Mouse (Mus musculus) heart, embryonic 11.5 days (tissue): Measurements from ENCODE around the gene Pga5. TPM values are rescaled to one million over a fixed set of nuclear protein-coding genes. Genes with fewer than 3 reads are reported as not detected.

Experiments used
- ATAC-seq: fragments of 200-750 bp; cut with Nextera tagmentation; replicated peaks from 2 replicates; pipeline ENCODE4 v1.8.0; 2017; ENCODE audit warnings: moderate library complexity; ENCODE audit not compliant: insufficient number of reproducible peaks, low FRiP score, low TSS enrichment
- H3K27ac ChIP-seq: fragments of 300-500 bp; sonication (generic); 2 replicates; pipeline ENCODE4 v1.5.1; 2014; ENCODE audit warnings: mild to moderate bottlenecking, low read depth, low read length
- H3K27me3 ChIP-seq: fragments of 300-500 bp; sonication (generic); 2 replicates; pipeline ENCODE4 v1.6.1; 2014; ENCODE audit warnings: mild to moderate bottlenecking, low read length, mixed read lengths; ENCODE audit not compliant: control insufficient read depth, insufficient read depth
- H3K36me3 ChIP-seq: fragments of 300-500 bp; sonication (generic); 2 replicates; pipeline ENCODE4 v1.6.1; 2014; ENCODE audit warnings: mild to moderate bottlenecking, low read length, moderate library complexity, mixed read lengths; ENCODE audit not compliant: control insufficient read depth, insufficient read depth
- H3K4me1 ChIP-seq: fragments of 300-500 bp; sonication (generic); 2 replicates; pipeline ENCODE4 v1.6.1; 2014; ENCODE audit warnings: low read length; ENCODE audit not compliant: control insufficient read depth, insufficient read depth
- H3K4me2 ChIP-seq: fragments of 300-500 bp; sonication (generic); 2 replicates; pipeline ENCODE4 v1.6.1; 2014; ENCODE audit warnings: mild to moderate bottlenecking, moderate library complexity
- H3K4me3 ChIP-seq: fragments of 300-500 bp; sonication (generic); 2 replicates; pipeline ENCODE4 v1.5.1; 2014; ENCODE audit warnings: low read depth, low read length
- H3K9ac ChIP-seq: fragments of 300-500 bp; sonication (generic); 2 replicates; pipeline ENCODE4 v1.6.1; 2014; ENCODE audit warnings: mild to moderate bottlenecking, low read depth, low read length, moderate library complexity
- H3K9me3 ChIP-seq: fragments of 300-500 bp; sonication (generic); replicated peaks from 2 replicates; pipeline ENCODE4 v1.6.1; 2016; ENCODE audit warnings: low read length; ENCODE audit not compliant: control insufficient read depth
- WGBS: fragments of 180-500 bp; shearing (Covaris S2); extraction: QIAGEN DNeasy Blood & Tissue Kit; methylation state at CpG from one replicate; pipeline ENCODE4 v1.1.7; 2014; ENCODE audit not compliant: insufficient replicate concordance; 5-methylcytosine and 5-hydroxymethylcytosine counted together
- polyA plus RNA-seq: library from polyadenylated mRNA; unstranded; fragments of >200 nt; fragmentation: Nextera tagmentation; extraction: Ambion mirVana; gene quantifications from 2 replicates; pipeline ENCODE4 v1.2.1, GENCODE M21; 2014

Gene Pga5
- polyA plus RNA-seq, 1 experiment from 2014 or later, result not detected

DNA sequence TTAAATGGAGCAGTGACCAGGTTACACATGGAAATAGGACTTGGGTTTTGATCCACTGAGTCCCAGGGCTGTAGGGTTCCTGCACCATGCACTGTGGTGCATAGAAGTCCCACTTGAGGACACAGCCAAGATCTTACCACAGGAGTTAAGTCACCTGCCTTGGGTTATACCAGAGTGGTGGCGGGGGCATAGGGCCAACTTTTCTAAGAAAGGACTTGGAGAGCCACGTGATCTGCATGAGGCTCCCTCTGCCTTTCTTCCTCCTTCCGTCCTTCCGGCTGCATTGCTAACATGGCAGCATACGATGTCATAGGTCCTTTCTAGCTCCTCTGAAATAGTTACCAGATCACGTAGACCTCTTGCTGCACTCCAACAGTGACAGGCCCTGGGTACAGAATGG, 37.6 kb upstream of the Pga5 start:
- Histone ChIP-seq H3K27ac (no peak overlapping the region), H3K9me3 (no peaks in the 10 kb centered on the region), H3K4me3 (no peak overlapping the region), H3K27me3 (no peaks in the 10 kb centered on the region), H3K4me1 (peaks cover 15% of the 10 kb centered on the region), H3K4me2 (no peak overlapping the region), H3K36me3 (peaks cover 15% of the 10 kb centered on the region), H3K9ac (no peak overlapping the region)
- 86% methylated on average over 6 of the region's 6 CpGs for WGBS
- ATAC-seq, result no peak

GRCm38 (mm10) chr19:10714682-10715475, 37.0 kb upstream of the Pga5 start:
- WGBS, result 48% methylated on average over 4 of the region's 4 CpGs
- H3K36me3 ChIP-seq, result peaks cover 15% of the 10 kb centered on the region
- H3K9me3 ChIP-seq, result no peaks in the 10 kb centered on the region
- H3K27me3 ChIP-seq, result no peaks in the 10 kb centered on the region
- H3K27ac ChIP-seq, result no peak overlapping the region
- no peak for ATAC-seq
- no peak overlapping the region for H3K9ac ChIP-seq
- H3K4me2 ChIP-seq, result no peak overlapping the region
- H3K4me1 ChIP-seq, result peaks cover 10% of the 10 kb centered on the region
- no peak overlapping the region for H3K4me3 ChIP-seq

- Histone ChIP-seq H3K36me3 (peaks cover 17% of the 10 kb centered on the region), H3K27ac (no peak overlapping the region), H3K9me3 (no peaks in the 10 kb centered on the region), H3K9ac (no peak overlapping the region), H3K27me3 (no peaks in the 10 kb centered on the region), H3K4me1 (peaks cover 13% of the 10 kb centered on the region), H3K4me2 (no peak overlapping the region), H3K4me3 (no peak overlapping the region)
- no peak for ATAC-seq
- WGBS, result 81% methylated on average over 6 of the region's 6 CpGs
These were observed 36.3 kb upstream of the Pga5 start for GRCm38 (mm10) chr19:10714168-10714567.

DNA sequence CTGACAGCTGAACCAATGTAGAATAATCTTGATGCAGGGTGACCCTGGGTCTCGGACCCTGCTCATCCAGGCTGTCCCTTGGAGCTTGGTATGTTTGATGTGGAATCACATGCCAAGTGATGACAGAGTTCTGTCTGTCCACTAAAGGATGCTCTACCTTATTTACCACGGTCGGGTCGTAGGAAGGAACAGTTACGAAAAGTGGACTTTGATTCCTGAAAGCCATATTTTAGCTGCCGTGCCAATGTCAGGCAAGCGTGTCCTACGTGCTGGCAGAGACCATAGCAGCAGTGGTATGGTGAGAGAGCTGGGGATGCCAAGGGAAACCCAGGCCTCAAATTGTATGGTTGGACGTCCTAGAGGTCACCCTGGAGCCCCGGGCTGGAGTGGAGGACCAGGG, 35.7 kb upstream of the Pga5 start:
- no peaks in the 10 kb centered on the region for H3K9me3 ChIP-seq
- no peak overlapping the region for H3K4me3 ChIP-seq
- no peak for ATAC-seq
- H3K36me3 ChIP-seq, result peaks cover 17% of the 10 kb centered on the region
- WGBS, result 87% methylated on average over 10 of the region's 10 CpGs
- H3K4me2 ChIP-seq, result no peak overlapping the region
- peaks cover 17% of the 10 kb centered on the region for H3K4me1 ChIP-seq
- H3K27ac ChIP-seq, result no peak overlapping the region
- no peaks in the 10 kb centered on the region for H3K27me3 ChIP-seq
- no peak overlapping the region for H3K9ac ChIP-seq

DNA sequence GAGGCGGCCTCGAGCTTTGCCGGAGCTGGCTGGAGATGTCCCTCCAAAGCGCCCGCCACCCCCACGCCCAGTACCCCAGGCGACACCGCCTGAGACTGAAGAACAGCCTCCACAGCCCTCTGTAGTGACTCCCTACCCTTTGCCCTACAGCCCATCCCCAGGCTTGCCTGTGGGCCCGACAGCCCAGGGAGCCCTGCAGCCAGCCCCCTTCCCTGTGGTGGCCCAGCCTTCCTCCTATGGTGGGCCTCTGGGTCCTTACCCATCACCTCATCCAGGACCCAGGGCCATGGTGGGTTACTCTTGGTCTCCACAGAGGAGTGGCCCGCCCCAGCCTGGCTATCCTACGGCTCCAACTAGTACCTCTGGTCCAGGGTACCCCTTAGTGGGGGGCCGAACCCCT, 34.8 kb upstream of the Pga5 start:
- WGBS, result 91% methylated on average over 12 of the region's 12 CpGs
- ATAC-seq, result no peak

GRCm38 (mm10) chr19:10712194-10712593, 34.3 kb upstream of the Pga5 start:
- H3K27me3 ChIP-seq, result no peaks in the 10 kb centered on the region
- WGBS, result 87% methylated on average over 7 of the region's 7 CpGs
- H3K4me1 ChIP-seq, result peaks cover 12% of the 10 kb centered on the region
- H3K27ac ChIP-seq, result peak overlapping the region; percentile 5; the same call in 1 of the 2 replicates
- no peak overlapping the region for H3K4me2 ChIP-seq
- H3K4me3 ChIP-seq, result no peak overlapping the region
- no peak for ATAC-seq
- peaks cover 17% of the 10 kb centered on the region for H3K36me3 ChIP-seq
- H3K9me3 ChIP-seq, result no peaks in the 10 kb centered on the region
- H3K9ac ChIP-seq, result no peak overlapping the region

More for the DNA sequence above, 34.8 kb upstream of the Pga5 start:
- Histone ChIP-seq H3K4me2 (no peak overlapping the region), H3K36me3 (peaks cover 17% of the 10 kb centered on the region), H3K4me3 (no peak overlapping the region), H3K27ac (no peak overlapping the region; the same call in 1 of the 2 replicates), H3K9me3 (no peaks in the 10 kb centered on the region), H3K9ac (no peak overlapping the region), H3K27me3 (no peaks in the 10 kb centered on the region), H3K4me1 (peaks cover 12% of the 10 kb centered on the region; the same call in 1 of the 2 replicates)

DNA sequence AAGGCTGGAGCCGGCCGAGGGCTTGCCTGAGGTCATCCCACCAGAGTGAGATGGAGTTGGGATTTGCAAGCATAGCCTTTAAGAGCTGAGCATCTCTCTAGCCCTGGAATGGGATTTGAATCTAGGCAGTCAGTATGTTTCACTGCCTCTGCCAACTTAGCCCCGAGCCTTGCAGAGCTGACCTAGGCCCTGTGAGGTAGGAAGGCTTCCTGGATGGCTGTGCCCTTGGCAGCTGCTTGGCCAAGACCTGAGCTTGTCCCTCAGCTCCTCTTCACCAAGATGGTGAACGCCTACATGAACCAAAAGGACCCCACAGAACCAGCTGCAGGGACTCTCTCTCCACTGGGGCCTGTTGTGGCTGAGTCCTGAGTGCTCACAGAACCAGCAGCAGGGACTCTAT, 32.9 kb upstream of the Pga5 start:
- Histone ChIP-seq H3K4me1 (peaks cover 18% of the 10 kb centered on the region), H3K4me2 (no peak overlapping the region), H3K9me3 (no peaks in the 10 kb centered on the region), H3K27me3 (no peaks in the 10 kb centered on the region), H3K4me3 (no peak overlapping the region), H3K36me3 (peaks cover 17% of the 10 kb centered on the region), H3K9ac (no peak overlapping the region), H3K27ac (no peak overlapping the region)
- no peak for ATAC-seq
- 88% methylated on average over 4 of the region's 4 CpGs for WGBS

GRCm38 (mm10) chr19:10710088-10710511, 32.2 kb upstream of the Pga5 start:
- Histone ChIP-seq H3K4me3 (no peak overlapping the region), H3K4me1 (peaks cover 25% of the 10 kb centered on the region), H3K9ac (no peak overlapping the region), H3K36me3 (peaks cover 17% of the 10 kb centered on the region), H3K4me2 (no peak overlapping the region), H3K27ac (peak overlapping the region; percentile 81), H3K27me3 (no peaks in the 10 kb centered on the region), H3K9me3 (no peaks in the 10 kb centered on the region)
- ATAC-seq, result no peak; the same call in 1 of the 2 replicates
- 76% methylated on average over 9 of the region's 9 CpGs for whole genome bisulfite sequencing
